Mouse (Mus musculus): ENCODE results near the gene Ppp3ca. TPM values are rescaled to one million over a fixed set of nuclear protein-coding genes. Genes with fewer than 3 reads are reported as not detected.
"Not testable (repeated sequence)": the region's sequence is repeated elsewhere in the genome, so short reads cannot be mapped to it uniquely, and the experiment has no call there.

Ppp3ca gene
- total RNA-seq, 4 experiments from 2014 or later: 870 to 989 (median 929) TPM

DNA sequence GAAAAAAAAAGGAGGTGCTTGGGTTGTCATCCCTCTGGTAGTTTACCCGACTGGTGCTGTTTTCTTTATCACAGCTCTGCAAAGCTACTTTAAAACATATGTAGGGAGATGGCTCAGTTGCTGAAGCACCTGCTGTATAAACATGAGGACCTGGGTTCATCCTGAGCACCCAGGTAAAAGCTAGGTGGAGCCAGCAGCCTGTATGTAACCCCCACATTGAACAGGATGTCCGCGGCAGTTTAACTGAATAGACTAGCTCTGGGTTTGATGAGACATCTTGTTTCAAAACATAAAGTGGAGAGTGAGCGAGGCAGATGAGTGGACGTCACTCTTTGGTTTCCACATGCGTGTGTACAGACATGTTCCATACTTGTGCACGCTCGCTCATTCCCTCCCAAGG is 16.5 kb downstream of the Ppp3ca start:
- DNase-seq (ENCODE audit: low spot score in 2 of 2): peak in 1 of 2 experiments; percentile 1

DNA sequence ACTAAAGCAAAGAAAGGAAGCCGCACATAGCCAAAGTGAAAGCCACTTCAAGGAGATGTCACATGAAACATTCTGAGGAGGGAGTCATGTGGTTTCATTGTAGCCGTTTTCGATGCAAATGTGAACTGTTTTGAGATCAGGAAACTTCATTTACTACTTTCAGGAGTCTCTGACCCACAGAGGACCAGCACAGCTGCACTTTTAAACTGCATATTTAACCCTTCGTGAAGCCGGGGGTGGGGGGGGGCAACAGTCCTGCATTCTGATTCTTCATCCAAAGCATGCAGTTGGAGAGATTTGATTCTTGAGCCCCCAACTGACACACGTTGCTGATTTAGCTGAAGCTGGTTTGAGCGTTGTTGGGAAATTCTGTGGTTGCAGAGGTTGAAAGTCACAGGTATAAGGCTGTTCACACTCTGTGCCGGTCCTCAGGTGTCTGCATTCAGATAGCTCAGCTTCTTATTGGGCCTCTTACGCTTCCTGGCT is 18.2 kb downstream of the Ppp3ca start:
- DNase-seq (ENCODE audit: low spot score in 2 of 2): peak in 1 of 2 experiments; percentile 0

DNA sequence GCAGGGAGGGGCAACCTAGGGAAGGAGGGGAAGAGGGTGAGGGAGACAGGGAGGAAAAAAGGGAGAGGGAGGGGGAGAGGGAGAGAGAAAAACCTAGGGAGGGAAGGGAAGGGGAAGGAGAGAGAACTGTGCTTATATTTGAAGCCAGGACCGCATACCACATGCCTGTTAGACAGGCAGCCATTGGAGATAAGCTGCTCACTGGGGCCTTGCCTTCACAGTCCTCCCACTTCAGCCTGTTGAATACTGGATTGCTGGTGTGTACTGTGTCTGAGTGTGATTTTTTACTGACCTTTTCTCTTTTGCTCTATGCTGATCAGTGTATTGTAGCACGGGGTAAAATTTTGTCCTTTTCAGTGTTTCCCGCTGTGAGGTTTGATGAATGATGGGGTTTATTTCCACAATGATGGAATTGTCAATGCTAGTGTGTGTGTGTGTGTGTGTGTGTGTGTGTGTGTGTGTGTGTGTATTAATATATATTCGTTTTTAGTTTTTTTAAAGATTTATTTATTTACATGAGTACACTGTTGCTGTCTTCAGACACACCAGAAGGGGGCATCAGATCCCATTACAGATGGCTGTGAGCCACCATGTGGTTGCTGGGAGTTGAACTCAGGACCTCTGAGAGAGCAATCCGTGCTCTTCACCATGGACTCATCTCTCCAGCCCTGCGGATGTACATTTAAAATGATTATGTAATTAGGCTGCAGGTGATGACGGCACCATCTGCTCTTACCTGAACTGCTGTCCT is 20.0 kb downstream of the Ppp3ca start:
- no peak for DNase-seq (ENCODE audit: low spot score in 2 of 2)

DNA sequence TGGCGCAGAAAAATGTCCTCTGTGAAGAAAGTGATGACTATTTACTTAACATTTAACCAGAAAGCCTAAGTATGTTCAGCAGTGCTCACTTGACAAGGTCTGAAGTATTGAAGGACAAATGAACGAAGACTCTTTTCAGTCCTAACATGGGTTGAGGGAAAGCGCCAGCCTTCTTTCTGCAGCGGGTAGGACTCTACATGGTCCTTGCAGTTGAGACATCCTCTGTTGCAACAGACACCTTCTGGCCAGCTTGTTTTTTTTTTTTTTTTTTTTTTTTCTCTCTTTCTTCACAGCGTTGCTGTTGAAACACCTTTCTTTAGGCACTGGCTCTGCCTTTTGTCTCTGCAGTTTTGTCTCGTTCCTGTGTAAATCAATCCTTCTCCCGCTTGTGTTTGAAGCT is 22.1 kb downstream of the Ppp3ca start:
- peak in 1 of 2 experiments; percentile 4 for DNase-seq (ENCODE audit: low spot score in 2 of 2)

DNA sequence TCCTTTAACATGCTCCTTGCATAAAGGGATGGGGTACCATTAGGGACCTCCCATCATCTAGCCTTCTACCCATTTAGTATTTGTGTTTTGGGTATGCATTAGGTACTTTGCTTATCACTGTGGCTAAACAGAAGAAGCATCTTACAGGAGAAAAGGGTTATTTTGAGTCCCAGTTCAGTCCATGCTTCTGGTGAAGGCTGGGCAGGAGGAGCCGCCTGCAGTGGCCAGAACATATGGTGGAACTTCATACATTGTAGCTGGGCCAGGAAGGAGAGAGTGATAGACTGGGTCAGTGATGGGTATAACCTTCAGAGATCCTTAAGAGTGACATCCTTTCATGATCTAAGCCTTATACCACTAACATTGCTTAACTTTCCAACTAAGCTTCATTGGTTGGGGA is 23.6 kb downstream of the Ppp3ca start:
- DNase-seq (ENCODE audit: low spot score in 2 of 2): peak in 1 of 2 experiments; percentile 0

DNA sequence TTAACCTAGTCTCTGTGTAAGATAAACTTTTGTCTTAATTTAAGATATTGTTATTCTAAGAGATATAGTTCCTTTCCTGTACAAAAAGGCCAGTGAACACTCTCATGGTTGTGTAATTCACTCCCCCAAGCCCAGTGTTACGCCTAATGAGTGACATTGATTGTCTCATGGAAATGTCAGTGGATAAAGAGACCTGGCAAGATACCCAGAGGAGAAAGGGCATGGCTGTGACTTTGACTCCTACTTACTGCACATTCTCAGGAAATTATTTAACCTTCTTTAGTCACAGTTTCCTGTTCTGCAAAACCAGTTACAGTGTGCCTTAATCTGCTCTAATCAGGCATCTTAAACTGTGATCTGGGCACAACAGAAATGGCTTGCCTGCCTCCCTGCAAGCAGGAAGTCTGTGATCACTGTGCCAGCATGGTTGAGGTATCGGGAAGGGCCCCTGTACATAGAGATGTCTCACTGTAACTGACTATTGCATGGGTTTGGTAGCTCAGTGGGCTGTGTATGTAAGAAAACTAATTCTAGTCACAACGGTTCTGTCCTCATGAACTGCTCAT is 27.8 kb downstream of the Ppp3ca start:
- DNase-seq (ENCODE audit: low spot score in 2 of 2): no peak

DNA sequence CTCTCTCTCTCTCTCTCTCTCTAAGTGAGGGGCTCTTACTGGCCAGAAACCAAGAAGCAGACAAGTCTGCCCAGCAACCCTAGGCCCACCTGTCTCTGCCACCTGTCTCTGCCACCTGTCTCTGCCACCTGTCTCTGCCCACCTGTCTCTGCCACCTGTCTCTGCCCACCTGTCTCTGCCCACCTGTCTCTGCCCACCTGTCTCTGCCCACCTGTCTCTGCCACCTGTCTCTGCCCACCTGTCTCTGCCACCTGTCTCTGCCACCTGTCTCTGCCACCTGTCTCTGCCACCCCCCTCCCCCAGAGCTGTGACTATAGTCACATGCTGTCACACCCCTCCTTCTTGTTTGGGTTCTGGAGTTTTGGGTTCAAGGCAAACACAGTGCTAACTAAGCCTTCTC is 29.8 kb downstream of the Ppp3ca start:
- not testable (repeated sequence) for DNase-seq (ENCODE audit: low spot score in 2 of 2)

DNA sequence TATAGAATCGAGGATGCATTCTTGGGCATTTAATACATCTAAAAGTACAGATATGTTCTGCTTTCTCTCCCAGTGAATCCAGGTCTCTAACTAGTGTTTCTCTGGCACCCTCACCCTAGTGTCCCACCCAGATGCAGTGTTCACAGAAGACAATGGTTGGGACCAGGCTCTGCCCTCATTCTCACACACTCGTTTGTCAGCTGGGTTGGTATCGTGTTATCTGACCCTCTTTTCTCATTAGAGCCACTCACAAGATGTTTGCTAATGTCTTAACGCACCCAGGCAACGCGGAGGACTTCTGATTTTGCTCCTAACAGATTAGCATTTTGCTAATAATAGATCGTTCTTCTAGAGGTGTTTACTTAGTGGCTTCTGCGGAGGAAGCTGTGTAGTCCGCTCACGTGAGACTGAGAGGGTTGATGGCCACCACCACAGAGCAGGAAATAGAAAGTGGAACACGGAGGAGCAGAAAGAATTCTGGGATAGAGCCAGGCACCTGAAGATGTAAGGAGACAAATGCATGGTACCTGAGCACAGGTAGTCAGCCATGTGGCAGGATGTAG is 30.6 kb downstream of the Ppp3ca start:
- no peak for DNase-seq (ENCODE audit: low spot score in 2 of 2)

DNA sequence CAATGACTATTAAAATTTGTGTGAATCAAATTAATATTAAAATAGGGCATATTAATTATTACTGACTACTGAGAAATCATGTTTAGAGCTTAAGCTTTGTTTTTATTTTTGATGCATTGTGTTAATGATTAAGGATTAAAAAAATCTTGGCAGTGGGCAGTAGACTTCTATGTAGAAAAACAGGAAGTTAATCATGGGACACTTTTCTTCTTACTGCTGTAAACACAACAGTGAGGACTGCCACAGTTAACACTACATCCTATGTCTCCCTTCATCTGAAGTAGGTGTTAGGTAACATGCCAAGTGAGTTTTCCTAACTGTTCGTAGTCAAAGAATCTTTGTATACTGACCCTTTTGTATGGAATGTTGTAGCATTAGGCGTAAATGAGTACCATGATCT is 32.9 kb downstream of the Ppp3ca start:
- no peak for DNase-seq (ENCODE audit: low spot score in 2 of 2)

DNA sequence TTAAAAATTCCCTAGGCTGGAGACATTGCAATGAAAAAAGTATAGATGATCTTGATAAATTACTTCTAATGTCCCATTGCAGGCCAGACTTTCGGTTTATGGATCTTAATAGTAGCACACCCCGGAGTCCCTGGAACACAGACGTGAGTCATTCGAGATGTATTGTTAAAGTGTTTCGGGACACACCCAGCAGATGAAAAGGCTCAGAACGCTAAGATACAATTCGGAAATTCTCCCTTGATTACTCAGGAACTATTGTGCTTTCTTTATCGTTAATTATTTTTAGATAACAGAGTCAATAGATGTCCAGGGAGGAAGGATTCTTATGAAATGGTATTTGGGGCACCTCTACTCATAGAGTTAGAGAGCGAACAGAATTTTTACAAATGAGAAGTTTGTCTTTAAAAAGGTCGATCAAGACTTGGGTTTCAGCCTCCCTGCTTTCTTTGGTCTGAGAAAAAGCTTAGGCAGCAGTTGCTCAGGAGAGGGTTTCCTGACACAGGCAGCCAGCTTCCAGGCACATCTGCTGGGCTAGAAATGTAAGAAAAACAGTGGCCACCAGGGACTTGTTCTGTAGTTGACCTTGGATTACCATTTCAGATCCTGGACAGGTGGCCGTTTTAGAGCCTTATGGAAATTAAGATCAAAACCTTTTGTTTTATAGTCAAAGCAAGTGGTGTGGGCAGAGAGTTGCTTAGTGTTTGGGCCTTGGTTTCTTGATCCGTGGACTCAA is 34.8 kb downstream of the Ppp3ca start:
- no peak for DNase-seq (ENCODE audit: low spot score in 2 of 2)

DNA sequence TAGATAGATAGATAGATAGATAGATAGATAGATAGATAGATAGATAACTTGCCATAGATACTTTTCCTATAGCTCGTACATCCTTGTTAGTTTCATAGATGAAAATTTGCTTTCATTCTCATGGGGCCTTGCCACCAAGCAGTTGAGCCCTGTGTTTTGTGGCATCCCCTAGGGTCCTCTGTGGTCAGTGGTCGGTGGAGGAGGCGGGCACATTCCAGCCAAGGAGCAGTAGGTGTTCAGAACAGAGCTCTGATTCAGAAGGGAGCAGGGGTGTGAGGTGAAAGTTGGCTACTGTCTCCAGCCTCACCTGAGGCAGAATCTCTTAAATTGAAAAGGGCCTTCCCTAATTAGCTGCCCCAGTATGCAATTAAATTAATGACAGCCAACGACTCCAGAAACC is 36.1 kb downstream of the Ppp3ca start:
- no peak for DNase-seq (ENCODE audit: low spot score in 2 of 2)

DNA sequence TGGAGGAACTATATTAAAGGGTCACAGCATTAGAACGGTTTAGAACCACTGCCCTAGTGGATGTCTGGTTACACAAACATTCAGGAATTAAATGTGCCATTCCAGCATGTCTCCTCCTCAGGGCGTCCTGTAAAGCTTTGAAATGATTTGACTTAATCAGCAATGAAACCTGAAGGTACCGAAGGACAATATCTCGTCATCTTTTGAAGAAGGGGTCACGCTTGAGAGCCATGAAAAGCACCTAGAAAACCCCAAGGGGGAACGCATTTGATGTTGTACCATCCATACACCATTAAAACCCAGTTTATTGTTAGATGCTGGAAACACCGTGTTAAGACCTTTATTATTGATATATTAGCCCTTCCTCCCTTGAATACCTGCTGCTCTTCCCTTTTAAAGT is 36.8 kb downstream of the Ppp3ca start:
- DNase-seq (ENCODE audit: low spot score in 2 of 2): no peak

DNA sequence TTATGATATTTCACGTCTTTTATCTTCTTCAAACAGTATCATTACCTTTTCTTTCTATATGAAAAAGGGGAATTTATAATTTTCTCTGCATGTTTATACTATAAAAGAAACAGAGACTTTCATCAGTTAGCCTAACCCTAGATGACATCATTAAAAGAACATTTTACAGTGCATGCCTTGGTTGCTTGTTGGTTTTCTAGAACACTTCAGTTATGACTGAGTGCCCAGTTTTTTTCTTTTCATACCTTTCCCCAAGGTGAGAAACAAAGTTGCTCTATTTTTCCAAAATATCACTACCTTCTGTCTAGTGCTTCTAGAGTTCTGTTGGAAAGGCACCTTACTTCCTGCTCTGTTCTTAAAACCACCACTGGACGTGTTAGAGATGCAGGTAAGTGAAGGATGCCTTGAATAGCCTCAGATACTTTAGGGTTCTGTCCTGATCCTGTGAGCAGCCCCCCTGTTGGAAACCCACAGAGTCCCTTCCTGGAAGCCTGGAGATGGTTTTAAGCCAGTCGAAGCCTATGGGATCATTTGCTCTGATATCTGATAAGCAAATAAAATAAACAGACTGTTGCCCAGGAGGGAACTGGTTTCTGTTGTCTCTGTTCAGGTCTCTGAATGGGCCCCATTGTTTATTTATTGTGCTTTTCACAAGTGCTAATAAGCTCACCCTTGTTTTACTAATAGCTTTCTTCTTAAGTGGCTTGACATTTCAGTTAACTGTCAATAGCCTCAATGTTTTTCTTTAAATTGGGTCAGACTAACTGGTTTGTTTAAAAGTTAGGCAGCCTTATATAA is 37.5 kb downstream of the Ppp3ca start:
- no peak for DNase-seq (ENCODE audit: low spot score in 2 of 2)

DNA sequence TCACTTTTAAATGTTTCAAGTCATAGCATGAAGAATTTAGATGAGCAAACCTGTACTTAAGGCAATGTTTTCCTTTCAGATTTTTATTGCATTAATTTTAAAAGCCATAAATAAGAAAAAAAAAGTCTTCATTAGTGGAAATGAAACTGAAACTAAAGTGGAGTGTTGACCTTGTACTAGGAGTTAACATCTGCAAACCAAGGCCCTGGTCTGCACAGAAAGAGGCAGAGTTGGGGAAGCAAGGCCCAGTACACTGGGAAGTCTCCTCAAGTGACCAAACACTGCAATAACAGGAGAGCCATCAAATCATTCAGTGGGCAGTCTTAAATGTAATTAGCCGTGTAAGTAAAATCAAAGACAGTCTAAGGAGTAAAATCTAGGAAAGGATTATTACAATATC is 38.3 kb downstream of the Ppp3ca start:
- no peak for DNase-seq (ENCODE audit: low spot score in 2 of 2)

DNA sequence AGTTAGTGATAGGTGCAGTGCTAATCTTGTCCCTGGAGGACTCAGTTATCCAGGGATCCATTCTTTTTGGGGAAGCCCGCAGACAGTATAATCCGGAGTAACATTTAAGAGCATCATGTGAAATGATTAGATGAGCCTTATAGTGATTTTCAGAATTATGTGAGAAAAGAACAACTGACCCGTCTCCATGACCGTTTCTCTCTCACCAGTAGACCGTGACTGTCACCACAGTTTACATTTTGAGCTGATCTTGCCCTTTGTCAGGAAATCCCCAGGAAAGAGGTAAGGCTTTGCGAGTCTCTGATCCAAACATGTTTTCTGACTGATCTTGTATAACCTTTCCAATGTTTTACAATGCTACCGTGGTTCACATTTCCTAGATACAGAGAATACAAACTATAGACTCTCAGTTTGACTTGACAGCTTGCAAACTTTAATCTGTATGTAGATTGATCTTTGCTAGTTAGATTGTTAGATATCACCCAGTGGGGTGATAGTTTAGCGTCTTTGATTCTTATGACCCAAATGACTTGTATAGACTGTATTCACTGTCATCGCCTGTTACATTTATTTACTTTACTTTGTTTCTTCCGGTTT is 40.5 kb downstream of the Ppp3ca start:
- no peak for DNase-seq (ENCODE audit: low spot score in 2 of 2)

DNA sequence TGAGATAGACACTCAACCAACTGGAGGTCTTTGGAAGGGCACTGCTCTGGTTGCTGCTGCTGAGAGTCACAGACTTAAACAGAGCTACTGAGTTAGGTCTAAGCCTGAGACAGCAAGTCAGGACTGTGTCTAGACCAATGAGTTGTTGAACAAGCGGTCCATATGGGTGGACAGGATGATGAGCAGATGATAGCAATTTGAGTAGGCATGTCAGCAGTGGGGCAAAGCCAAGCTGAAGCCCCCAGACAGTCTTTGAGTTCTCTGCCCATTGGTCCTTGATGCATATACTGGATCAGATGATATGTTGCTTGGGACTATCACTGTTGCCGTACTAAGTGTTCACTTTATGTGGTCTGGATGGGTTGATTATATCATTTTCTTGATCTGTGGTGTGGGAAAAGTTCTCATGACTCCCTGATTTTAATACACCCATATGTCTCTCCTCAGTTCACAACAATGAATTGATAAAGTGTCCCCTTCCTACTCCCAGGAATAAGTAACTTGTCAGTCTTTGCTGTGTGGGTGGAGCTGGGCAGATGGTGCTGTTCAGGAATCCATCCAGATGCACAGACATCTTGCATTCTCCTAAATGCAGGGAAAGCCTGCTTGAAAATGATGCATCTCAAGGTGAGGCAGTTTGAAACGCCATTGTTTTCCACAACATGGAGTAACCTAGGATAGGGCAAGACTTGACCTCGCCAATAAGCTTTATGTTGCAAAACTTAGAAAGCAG is 44.5 kb downstream of the Ppp3ca start:
- no peak for DNase-seq (ENCODE audit: low spot score in 2 of 2)

DNA sequence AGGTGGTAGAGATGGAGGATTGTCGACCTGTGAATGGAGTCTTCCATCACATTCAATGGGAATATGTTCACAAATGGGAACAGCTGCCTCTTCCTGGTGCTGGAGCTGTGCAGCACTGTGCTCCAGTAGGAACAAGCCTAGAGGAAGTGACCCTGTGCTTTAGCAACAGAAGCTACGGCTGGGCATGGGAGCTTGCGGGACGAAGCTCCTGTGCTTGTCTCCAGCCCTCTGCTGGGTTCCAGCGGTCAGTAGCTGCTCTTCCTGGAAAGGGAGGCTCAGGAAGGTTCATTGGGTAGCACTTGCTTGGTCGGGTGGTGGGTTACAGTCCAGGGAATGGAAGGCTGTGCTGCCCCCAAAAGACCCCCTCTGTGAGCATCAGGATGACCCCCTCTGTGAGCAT is 46.3 kb downstream of the Ppp3ca start:
- DNase-seq (ENCODE audit: low spot score in 2 of 2): no peak

DNA sequence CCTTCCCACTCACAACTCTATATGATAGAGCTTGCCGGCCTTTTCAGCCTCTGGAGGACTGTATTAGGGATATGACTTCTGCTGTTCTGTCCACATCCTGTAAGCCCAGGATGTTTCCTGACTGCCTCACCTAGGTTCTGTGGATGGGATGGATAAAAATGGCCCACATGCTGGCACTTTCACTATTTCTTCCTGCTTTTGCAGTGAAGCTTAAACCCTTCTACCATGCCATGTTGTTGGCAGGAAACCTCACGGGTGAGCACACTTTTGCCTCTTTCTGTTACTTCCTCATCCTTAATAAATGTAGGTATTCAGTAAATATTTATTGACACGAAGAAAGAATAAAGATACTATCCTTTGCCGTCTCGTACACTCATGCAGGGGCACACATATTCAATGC is 48.5 kb downstream of the Ppp3ca start:
- DNase-seq (ENCODE audit: low spot score in 2 of 2): no peak

DNA sequence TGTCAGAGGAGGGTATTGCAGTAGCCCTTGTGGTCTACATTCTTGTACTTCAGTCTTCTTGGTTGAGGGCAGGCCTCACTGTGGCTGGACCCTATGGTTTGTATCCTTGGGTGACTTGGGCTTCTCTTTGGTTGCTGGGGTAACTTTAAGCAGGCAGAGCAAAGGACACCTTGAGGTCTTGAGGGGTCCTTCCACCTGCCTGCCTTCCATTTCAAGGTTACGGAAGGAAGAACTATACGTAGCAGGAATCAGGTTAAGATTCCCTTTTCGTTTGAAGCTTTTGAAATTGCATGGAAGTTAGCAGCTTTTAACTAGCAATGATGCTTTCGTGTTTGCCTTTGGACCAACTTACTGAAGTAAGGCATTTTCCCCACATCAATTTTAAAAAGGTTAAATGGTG is 51.3 kb downstream of the Ppp3ca start:
- DNase-seq (ENCODE audit: low spot score in 2 of 2): no peak

DNA sequence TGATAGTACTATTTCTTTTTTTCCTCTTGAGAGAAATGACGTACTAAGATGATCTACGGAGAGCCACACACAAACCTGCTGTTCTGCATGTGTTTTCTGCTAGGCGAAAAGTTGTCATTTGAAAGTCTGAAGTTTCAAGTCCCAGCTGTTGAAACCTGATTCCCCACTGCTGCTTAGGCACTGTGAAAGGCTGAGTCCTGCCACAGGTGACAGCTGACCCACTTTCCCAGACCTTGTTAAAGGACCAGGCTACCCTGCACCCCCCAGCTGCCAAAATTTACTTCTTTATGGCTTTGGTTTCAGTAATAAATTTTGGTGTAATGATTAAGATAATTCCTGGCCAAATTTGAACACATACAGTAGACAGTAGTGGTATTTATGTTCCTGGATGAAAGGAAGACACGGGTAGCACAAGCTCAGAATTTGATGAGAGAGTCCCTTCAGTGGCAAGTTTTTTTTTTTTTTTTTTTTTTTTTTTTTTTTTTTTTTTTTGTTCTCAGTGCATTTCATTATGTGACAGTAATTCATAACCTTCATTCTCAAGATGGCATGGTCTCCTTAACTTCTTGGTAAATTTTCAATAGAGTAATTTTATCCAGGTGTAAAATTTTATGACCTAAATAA is 52.0 kb downstream of the Ppp3ca start:
- DNase-seq (ENCODE audit: low spot score in 2 of 2): no peak

Data from left cerebral cortex, adult 8-10 months (tissue).